Mouse (Mus musculus): ENCODE measurements at regions not wholly inside any gene's neighbourhood (a gene's known extent, or its start where the extent isn't known, plus 50 kb on each side); places are given as distances from the start of the nearest gene placed in this dataset.

DNA sequence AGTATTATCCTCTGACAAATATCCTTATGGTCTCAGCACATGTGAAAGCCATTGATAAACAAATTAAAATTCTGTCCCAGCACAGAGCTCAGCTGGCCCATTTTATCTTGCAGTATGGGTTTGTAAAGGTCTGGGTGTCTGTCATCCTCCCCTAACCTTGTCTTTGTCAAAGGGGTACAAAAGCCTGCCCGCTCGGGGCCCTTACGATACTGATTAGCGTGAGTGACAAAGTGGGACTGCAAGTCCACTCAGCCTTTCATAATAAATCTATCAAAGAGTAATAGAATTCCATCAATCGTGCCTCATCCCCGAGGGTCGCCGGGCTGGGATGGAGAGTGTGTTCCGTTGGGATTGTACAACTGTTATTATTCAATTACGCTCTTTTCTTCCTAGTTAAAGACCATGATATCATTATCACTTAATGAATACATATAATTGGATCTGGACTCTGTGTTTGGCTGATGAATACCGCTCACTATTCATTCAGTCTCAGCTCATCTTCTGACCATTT lies 82.0 kb upstream of the Foxd3 start:
- Histone ChIP-seq H3K27me3 (ENCODE audit: control insufficient read depth, insufficient read depth, low read length) (peaks cover 10% of the 10 kb centered on the region; the same call in 1 of the 2 replicates), H3K4me2 (replicated peaks; ENCODE audit: low read depth, low read length) (no peak overlapping the region), H3K4me3 (ENCODE audit: low read depth, low read length) (no peak overlapping the region), H3K4me1 (ENCODE audit: control insufficient read depth, insufficient read depth, low read length) (no peaks in the 10 kb centered on the region), H3K9ac (replicated peaks; ENCODE audit: low read depth, low read length) (no peak overlapping the region), H3K36me3 (ENCODE audit: control insufficient read depth, insufficient read depth, low read length) (no peaks in the 10 kb centered on the region), H3K9me3 (ENCODE audit: control insufficient read depth, low read depth, low read length) (no peaks in the 10 kb centered on the region), H3K27ac (ENCODE audit: low read length) (no peak overlapping the region)
- ATAC-seq (ENCODE audit: insufficient number of reproducible peaks, insufficient read depth, low FRiP score, low read depth) = no peak
- 39% methylated on average over 11 of the region's 11 CpGs for WGBS

DNA sequence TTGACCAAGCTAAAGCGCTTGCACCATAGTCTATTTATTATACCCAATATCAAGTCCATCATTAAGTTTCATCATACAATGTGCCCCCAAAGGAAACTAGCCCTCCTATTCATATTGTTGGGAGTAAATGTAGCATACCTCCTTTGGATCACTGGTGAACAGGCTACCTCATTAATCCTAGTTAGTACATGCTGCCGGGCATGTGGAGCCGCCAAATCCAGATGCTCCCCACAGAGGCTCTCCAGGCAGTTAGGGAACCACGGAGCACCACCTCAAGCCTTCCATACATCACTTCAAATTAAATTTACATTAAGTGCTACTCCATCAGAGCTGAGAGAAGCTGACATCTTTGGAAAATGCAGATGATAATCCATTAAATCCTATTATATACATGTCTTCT lies 81.1 kb upstream of the Foxd3 start:
- ATAC-seq (ENCODE audit: insufficient number of reproducible peaks, insufficient read depth, low FRiP score, low read depth) = no peak
- Histone ChIP-seq H3K36me3 (ENCODE audit: control insufficient read depth, insufficient read depth, low read length) (no peaks in the 10 kb centered on the region), H3K27me3 (ENCODE audit: control insufficient read depth, insufficient read depth, low read length) (peaks cover 10% of the 10 kb centered on the region; the same call in 1 of the 2 replicates), H3K27ac (ENCODE audit: low read length) (no peak overlapping the region), H3K4me2 (replicated peaks; ENCODE audit: low read depth, low read length) (no peak overlapping the region), H3K4me3 (ENCODE audit: low read depth, low read length) (no peak overlapping the region), H3K9me3 (ENCODE audit: control insufficient read depth, low read depth, low read length) (no peaks in the 10 kb centered on the region), H3K4me1 (ENCODE audit: control insufficient read depth, insufficient read depth, low read length) (no peaks in the 10 kb centered on the region), H3K9ac (replicated peaks; ENCODE audit: low read depth, low read length) (no peak overlapping the region)
- 36% methylated on average over 4 of the region's 4 CpGs for WGBS

DNA sequence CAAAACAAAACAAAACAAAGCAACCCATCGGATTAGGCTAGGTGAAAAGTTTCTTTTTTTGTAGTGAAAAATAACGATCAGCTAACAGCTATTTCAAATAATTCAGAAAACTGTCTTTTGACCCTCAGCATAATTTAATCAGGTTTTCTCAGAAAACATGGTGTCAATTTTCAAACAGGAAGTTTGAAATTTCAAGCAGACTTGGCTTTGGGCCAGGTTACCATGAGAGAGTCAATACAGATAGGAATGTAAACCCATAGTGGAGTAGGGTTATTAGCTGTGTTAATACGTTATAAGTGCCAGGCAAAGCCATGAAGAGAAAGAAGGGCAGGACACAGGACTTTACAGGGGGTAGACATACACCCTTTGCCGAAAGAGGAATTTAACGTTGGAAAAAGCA lies 58.3 kb upstream of the Foxd3 start:
- H3K27ac ChIP-seq (ENCODE audit: low read length) = no peak overlapping the region
- ATAC-seq (ENCODE audit: insufficient number of reproducible peaks, insufficient read depth, low FRiP score, low read depth) = no peak
- no peak overlapping the region for H3K4me2 ChIP-seq (replicated peaks; ENCODE audit: low read depth, low read length)
- no peak overlapping the region for H3K4me3 ChIP-seq (ENCODE audit: low read depth, low read length)
- no peaks in the 10 kb centered on the region for H3K4me1 ChIP-seq (ENCODE audit: control insufficient read depth, insufficient read depth, low read length)
- H3K36me3 ChIP-seq (ENCODE audit: control insufficient read depth, insufficient read depth, low read length) = no peaks in the 10 kb centered on the region
- WGBS = 54% methylated on average over 5 of the region's 5 CpGs
- H3K27me3 ChIP-seq (ENCODE audit: control insufficient read depth, insufficient read depth, low read length) = no peaks in the 10 kb centered on the region
- H3K9me3 ChIP-seq (ENCODE audit: control insufficient read depth, low read depth, low read length) = no peaks in the 10 kb centered on the region
- H3K9ac ChIP-seq (replicated peaks; ENCODE audit: low read depth, low read length) = no peak overlapping the region

DNA sequence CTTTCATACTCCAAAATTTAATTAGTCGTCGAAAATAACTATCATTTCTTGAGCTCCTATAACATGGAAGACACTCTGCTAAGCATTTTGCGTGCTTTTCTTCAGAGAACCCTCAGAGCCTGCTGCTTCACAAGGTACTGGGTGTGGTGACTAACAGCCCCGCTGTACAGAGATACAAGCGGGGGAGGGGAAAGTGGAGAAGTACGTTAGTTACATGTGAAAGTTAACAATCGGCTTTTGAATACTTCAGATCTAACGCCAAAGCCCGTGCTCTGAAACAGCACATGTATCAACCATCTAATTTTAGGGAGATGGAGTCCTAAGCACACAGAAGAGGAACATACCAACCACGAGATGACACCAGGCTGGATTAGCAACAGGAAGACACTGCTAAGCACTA lies 55.4 kb upstream of the Foxd3 start:
- no peaks in the 10 kb centered on the region for H3K36me3 ChIP-seq (ENCODE audit: control insufficient read depth, insufficient read depth, low read length)
- no peak overlapping the region for H3K4me3 ChIP-seq (ENCODE audit: low read depth, low read length)
- no peaks in the 10 kb centered on the region for H3K9me3 ChIP-seq (ENCODE audit: control insufficient read depth, low read depth, low read length)
- ATAC-seq (ENCODE audit: insufficient number of reproducible peaks, insufficient read depth, low FRiP score, low read depth) = no peak
- H3K27ac ChIP-seq (ENCODE audit: low read length) = no peak overlapping the region
- H3K9ac ChIP-seq (replicated peaks; ENCODE audit: low read depth, low read length) = no peak overlapping the region
- no peaks in the 10 kb centered on the region for H3K4me1 ChIP-seq (ENCODE audit: control insufficient read depth, insufficient read depth, low read length)
- no peaks in the 10 kb centered on the region for H3K27me3 ChIP-seq (ENCODE audit: control insufficient read depth, insufficient read depth, low read length)
- H3K4me2 ChIP-seq (replicated peaks; ENCODE audit: low read depth, low read length) = no peak overlapping the region
- WGBS = 47% methylated on average over 10 of the region's 10 CpGs

DNA sequence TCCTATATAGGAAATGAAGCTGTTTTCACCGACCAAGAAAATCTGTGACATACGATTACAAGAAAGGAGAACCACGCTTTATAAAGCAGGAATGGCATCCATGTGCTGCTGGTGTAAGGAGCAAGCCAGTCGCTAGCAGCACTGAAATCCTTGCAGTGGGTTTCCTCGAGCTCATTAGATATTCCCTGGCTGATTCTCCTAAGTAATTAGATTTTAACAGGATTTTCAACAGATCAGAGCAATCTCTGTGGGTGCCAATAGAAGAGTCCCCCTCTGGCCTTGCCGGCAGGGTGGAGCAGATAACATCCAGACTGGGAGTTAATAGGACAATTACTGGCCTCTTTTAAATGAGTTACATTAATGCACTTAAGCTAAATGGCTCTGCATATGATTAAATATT lies 54.6 kb upstream of the Foxd3 start:
- H3K9me3 ChIP-seq (ENCODE audit: control insufficient read depth, low read depth, low read length) = no peaks in the 10 kb centered on the region
- no peaks in the 10 kb centered on the region for H3K36me3 ChIP-seq (ENCODE audit: control insufficient read depth, insufficient read depth, low read length)
- no peak overlapping the region for H3K9ac ChIP-seq (replicated peaks; ENCODE audit: low read depth, low read length)
- no peaks in the 10 kb centered on the region for H3K27me3 ChIP-seq (ENCODE audit: control insufficient read depth, insufficient read depth, low read length)
- H3K4me1 ChIP-seq (ENCODE audit: control insufficient read depth, insufficient read depth, low read length) = no peaks in the 10 kb centered on the region
- no peak for ATAC-seq (ENCODE audit: insufficient number of reproducible peaks, insufficient read depth, low FRiP score, low read depth)
- no peak overlapping the region for H3K4me3 ChIP-seq (ENCODE audit: low read depth, low read length)
- WGBS = 52% methylated on average over 6 of the region's 6 CpGs
- no peak overlapping the region for H3K4me2 ChIP-seq (replicated peaks; ENCODE audit: low read depth, low read length)
- H3K27ac ChIP-seq (ENCODE audit: low read length) = no peak overlapping the region

Measured in stomach, embryonic 14.5 days (tissue).